Mouse (Mus musculus) forebrain, embryonic 11.5 days (tissue): ENCODE data around the gene Tmem214. TPM values are rescaled to one million over a fixed set of nuclear protein-coding genes. Genes with fewer than 3 reads are reported as not detected.

Experiments
- ATAC-seq: fragments of 200-750 bp; cut with Nextera tagmentation; replicated peaks from 2 replicates; pipeline ENCODE4 v1.8.0; 2017; ENCODE audit warnings: moderate TSS enrichment; ENCODE audit not compliant: low FRiP score
- DNase-seq: peaks from one replicate; pipeline ENCODE4 v3.0.0-alpha.2; 2017; ENCODE audit warnings: low spot score
- H3K27ac ChIP-seq: fragments of 300-500 bp; sonication (generic); 2 replicates; pipeline ENCODE4 v1.5.1; 2014; ENCODE audit warnings: low read depth, low read length
- H3K27me3 ChIP-seq: fragments of 300-500 bp; sonication (generic); 2 replicates; pipeline ENCODE4 v1.6.1; 2014; ENCODE audit warnings: mild to moderate bottlenecking, low read length, mixed read lengths; ENCODE audit not compliant: control insufficient read depth, insufficient read depth
- H3K36me3 ChIP-seq: fragments of 300-500 bp; sonication (generic); 2 replicates; pipeline ENCODE4 v1.6.1; 2014; ENCODE audit warnings: mild to moderate bottlenecking, low read length, moderate library complexity, mixed read lengths; ENCODE audit not compliant: control insufficient read depth, insufficient read depth
- H3K4me1 ChIP-seq: fragments of 300-500 bp; sonication (generic); replicated peaks from 2 replicates; pipeline ENCODE4 v1.6.1; 2014; ENCODE audit warnings: low read length, mixed read lengths; ENCODE audit not compliant: control insufficient read depth, insufficient read depth
- H3K4me2 ChIP-seq: fragments of 300-500 bp; sonication (generic); 2 replicates; pipeline ENCODE4 v1.6.1; 2014; ENCODE audit warnings: low read depth, mild to moderate bottlenecking, low read length, moderate library complexity, mixed read lengths; ENCODE audit not compliant: severe bottlenecking
- H3K4me3 ChIP-seq: fragments of 300-500 bp; sonication (generic); 2 replicates; pipeline ENCODE4 v1.5.1; 2014; ENCODE audit warnings: low read depth, low read length
- H3K9ac ChIP-seq: fragments of 300-500 bp; sonication (generic); 2 replicates; pipeline ENCODE4 v1.6.1; 2014; ENCODE audit warnings: low read length
- H3K9me3 ChIP-seq: fragments of 300-500 bp; sonication (generic); 2 replicates; pipeline ENCODE4 v1.6.1; 2016; ENCODE audit warnings: low read length, mixed read lengths; ENCODE audit not compliant: control insufficient read depth
- WGBS: fragments of 180-500 bp; shearing (Covaris S2); extraction: QIAGEN DNeasy Blood & Tissue Kit; methylation state at CpG from one replicate; pipeline ENCODE4 v1.1.7; 2014; 5-methylcytosine and 5-hydroxymethylcytosine counted together
- polyA plus RNA-seq: library from polyadenylated mRNA; unstranded; fragments of >200 nt; fragmentation: Nextera tagmentation; extraction: Ambion mirVana; gene quantifications from 2 replicates; pipeline ENCODE4 v1.2.1, GENCODE M21; 2014

The Tmem214 gene
- polyA plus RNA-seq, 1 experiment from 2014 or later, result 49.8 TPM

GRCm38 (mm10) chr5:30919831-30920614, 52.2 kb downstream of the Tmem214 start:
- no peak overlapping the region for H3K27ac ChIP-seq

GRCm38 (mm10) chr5:30920621-30921020, 52.8 kb downstream of the Tmem214 start:
- no peaks in the 10 kb centered on the region for H3K27me3 ChIP-seq
- WGBS, result 66% methylated on average over 19 of the region's 19 CpGs
- no peak overlapping the region for H3K4me3 ChIP-seq
- peaks cover 13% of the 10 kb centered on the region for H3K4me1 ChIP-seq
- no peak overlapping the region for H3K27ac ChIP-seq
- H3K9me3 ChIP-seq, result no peaks in the 10 kb centered on the region
- 0 out of 2 replicates have a peak overlapping the region, but pooled peaks have one; percentile 77 for H3K4me2 ChIP-seq
- H3K36me3 ChIP-seq, result no peaks in the 10 kb centered on the region
- DNase-seq (peak; percentile 55), ATAC-seq (peak; percentile 11)
- H3K9ac ChIP-seq, result no peak overlapping the region; the same call in 1 of the 2 replicates

More at GRCm38 (mm10) chr5:30919831-30920614, 52.2 kb downstream of the Tmem214 start:
- Histone ChIP-seq H3K9me3 (no peaks in the 10 kb centered on the region), H3K27me3 (no peaks in the 10 kb centered on the region), H3K36me3 (no peaks in the 10 kb centered on the region), H3K4me2 (no peak overlapping the region), H3K4me1 (peaks cover 14% of the 10 kb centered on the region), H3K4me3 (no peak overlapping the region), H3K9ac (peak overlapping the region; percentile 24; the same call in 1 of the 2 replicates)
- 67% methylated on average over 11 of the region's 11 CpGs for WGBS
- ATAC-seq (no peak), DNase-seq (no peak)

GRCm38 (mm10) chr5:30921256-30922033, 53.6 kb downstream of the Tmem214 start, which contains the start of gene Khk:
Gene Khk (plus strand): TSS chr5:30921431.
- Histone ChIP-seq H3K9me3 (no peaks in the 10 kb centered on the region), H3K9ac (peak within 1 kb of the TSS; percentile 65), H3K27me3 (no peaks in the 10 kb centered on the region), H3K4me3 (peak within 1 kb of the TSS; percentile 45), H3K36me3 (no peaks in the 10 kb centered on the region), H3K4me1 (peaks cover 10% of the 10 kb centered on the region), H3K27ac (peak within 1 kb of the TSS; percentile 71; the same call in 1 of the 2 replicates), H3K4me2 (peak within 1 kb of the TSS; percentile 77)
- peak; percentile 78 for ATAC-seq
- 1% methylated on average over 37 of the region's 40 CpGs for WGBS
- DNase-seq, result peak; percentile 98

DNA sequence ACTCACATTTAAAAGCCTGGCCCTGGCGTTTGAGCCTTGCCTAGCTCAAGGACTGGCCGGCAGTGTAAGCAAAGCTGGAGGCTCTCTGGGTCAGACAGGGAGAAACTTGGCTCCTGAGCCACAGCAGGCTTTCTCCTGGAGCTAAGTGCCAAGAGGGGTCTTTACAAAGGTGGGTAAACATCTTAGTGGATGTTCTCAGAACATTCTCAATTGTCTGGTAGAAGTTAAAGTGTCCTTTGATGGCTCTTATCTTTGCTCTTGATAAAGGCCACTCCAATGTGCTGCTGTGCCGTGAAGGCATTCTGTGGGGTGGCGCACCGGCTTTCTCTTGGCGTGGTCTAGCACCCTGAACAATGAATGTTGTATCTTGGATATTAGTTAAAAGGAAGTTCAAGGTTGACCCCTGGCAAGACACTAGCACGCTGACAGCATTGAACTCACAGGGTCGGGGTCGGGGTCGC, 54.8 kb downstream of the Tmem214 start:
- Histone ChIP-seq H3K9ac (no peak overlapping the region), H3K9me3 (no peaks in the 10 kb centered on the region), H3K4me1 (peaks cover 10% of the 10 kb centered on the region), H3K4me3 (no peak overlapping the region), H3K27ac (no peak overlapping the region), H3K27me3 (no peaks in the 10 kb centered on the region), H3K36me3 (no peaks in the 10 kb centered on the region), H3K4me2 (peak overlapping the region; percentile 77; the same call in 1 of the 2 replicates)
- WGBS, result 75% methylated on average over 10 of the region's 10 CpGs
- DNase-seq (no peak), ATAC-seq (no peak)

DNA sequence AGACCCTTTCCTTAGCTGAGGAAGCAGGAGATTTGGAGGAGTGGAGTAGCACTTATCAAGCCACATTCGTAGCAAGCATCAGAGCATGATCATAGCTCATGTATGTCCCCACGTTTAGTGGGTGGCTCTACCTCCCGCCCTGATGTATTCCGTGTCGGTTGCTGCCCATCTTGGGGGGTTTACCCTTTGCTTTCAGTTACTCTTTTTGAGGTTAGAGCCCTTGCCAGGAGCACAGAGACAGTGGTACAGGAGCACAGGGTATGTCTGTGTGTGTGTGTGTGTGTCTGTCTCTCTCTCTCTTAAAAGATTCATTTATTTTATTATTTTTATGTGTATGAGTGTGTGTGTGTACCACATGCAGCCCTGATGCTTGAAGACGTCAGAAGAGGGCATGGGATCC, 55.3 kb downstream of the Tmem214 start:
- no peak overlapping the region for H3K27ac ChIP-seq
- H3K4me2 ChIP-seq, result no peak overlapping the region
- H3K9me3 ChIP-seq, result no peaks in the 10 kb centered on the region
- peaks cover 10% of the 10 kb centered on the region for H3K4me1 ChIP-seq
- no peak overlapping the region for H3K9ac ChIP-seq
- no peaks in the 10 kb centered on the region for H3K36me3 ChIP-seq
- ATAC-seq (no peak), DNase-seq (no peak)
- WGBS, result 84% methylated on average over 6 of the region's 6 CpGs
- H3K4me3 ChIP-seq, result no peak overlapping the region
- no peaks in the 10 kb centered on the region for H3K27me3 ChIP-seq

- Histone ChIP-seq H3K27ac (no peak overlapping the region), H3K36me3 (no peaks in the 10 kb centered on the region), H3K4me2 (no peak overlapping the region), H3K9ac (no peak overlapping the region), H3K4me1 (peaks cover 10% of the 10 kb centered on the region), H3K27me3 (no peaks in the 10 kb centered on the region), H3K9me3 (no peaks in the 10 kb centered on the region), H3K4me3 (no peak overlapping the region)
- WGBS, result 86% methylated on average over 8 of the region's 8 CpGs
- DNase-seq (no peak), ATAC-seq (no peak)
These were observed 56.8 kb downstream of the Tmem214 start for GRCm38 (mm10) chr5:30924614-30925013.

DNA sequence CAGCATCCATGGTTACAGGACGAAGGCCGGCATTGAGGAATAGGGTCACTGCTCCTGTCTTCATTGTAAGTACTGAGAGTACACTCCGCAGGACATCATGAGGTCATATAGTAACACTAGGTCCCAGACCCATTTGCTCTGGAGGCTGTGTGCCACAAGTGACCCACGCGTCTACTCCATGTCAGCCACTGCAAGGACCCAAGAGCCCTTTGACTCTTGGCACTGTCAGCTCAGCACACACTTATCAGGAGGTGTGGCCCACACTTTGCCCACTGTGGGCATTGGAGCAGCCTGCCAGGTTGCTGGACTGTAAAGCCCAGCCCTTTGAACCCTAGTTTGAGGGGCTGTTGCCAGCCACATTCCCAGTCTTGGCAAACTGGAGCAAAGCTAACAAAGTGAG, 57.4 kb downstream of the Tmem214 start:
- DNase-seq (no peak), ATAC-seq (no peak)
- H3K36me3 ChIP-seq, result no peaks in the 10 kb centered on the region
- peaks cover 10% of the 10 kb centered on the region for H3K4me1 ChIP-seq
- no peak overlapping the region for H3K4me3 ChIP-seq
- no peak overlapping the region for H3K4me2 ChIP-seq
- 96% methylated on average over 5 of the region's 5 CpGs for WGBS
- no peaks in the 10 kb centered on the region for H3K27me3 ChIP-seq
- H3K9ac ChIP-seq, result no peak overlapping the region
- no peak overlapping the region for H3K27ac ChIP-seq
- no peaks in the 10 kb centered on the region for H3K9me3 ChIP-seq

- Histone ChIP-seq H3K27me3 (no peaks in the 10 kb centered on the region), H3K4me3 (no peak overlapping the region), H3K36me3 (no peaks in the 10 kb centered on the region), H3K4me2 (no peak overlapping the region), H3K27ac (no peak overlapping the region), H3K9me3 (no peaks in the 10 kb centered on the region), H3K4me1 (peaks cover 7% of the 10 kb centered on the region), H3K9ac (no peak overlapping the region)
- no peak for DNase-seq
- WGBS, result 81% methylated on average over 2 of the region's 2 CpGs
- no peak for ATAC-seq
These were observed 58.3 kb downstream of the Tmem214 start for GRCm38 (mm10) chr5:30926073-30926472.
